Mouse (Mus musculus) embryonic fibroblast, embryonic 13.5 days (primary cell): ENCODE data around the gene Tspan2.

Experiments used
- CTCF ChIP-seq: IDR thresholded peaks from 2 replicates; pipeline ENCODE4 v1.5.1; 2011; ENCODE audit warnings: mild to moderate bottlenecking, control low read depth, low read length, moderate library complexity, borderline replicate concordance; ENCODE audit not compliant: insufficient read depth
- POLR2A ChIP-seq: IDR thresholded peaks from 2 replicates; pipeline ENCODE4 v1.6.1; 2011; ENCODE audit warnings: low read depth, mild to moderate bottlenecking, control low read depth, low read length, moderate library complexity

- TF ChIP-seq POLR2A (no peak), CTCF (no peak)
Observed at GRCm38 (mm10) chr3:102787369-102787768, 53.0 kb downstream of the Tspan2 start.
